Mouse (Mus musculus) heart, embryonic 14.5 days (tissue): ENCODE results near the gene Ube2s. TPM values are rescaled to one million over a fixed set of nuclear protein-coding genes. Genes with fewer than 3 reads are reported as not detected.

Experiments
- polyA plus RNA-seq: library from polyadenylated mRNA; unstranded; fragments of >200 nt; fragmentation: Nextera tagmentation; extraction: Ambion mirVana; gene quantifications from 2 replicates; pipeline ENCODE4 v1.2.1, GENCODE M21; 2014

The Ube2s gene
- polyA plus RNA-seq, 1 experiment from 2014 or later: 408 TPM

Other genes starting within 250 kb of the Ube2s start
- gene Ptprh, start 208.5 kb downstream of the Ube2s start, polyA plus RNA-seq: not detected in 2 replicates
- gene Tmem86b, start 181.2 kb downstream of the Ube2s start, polyA plus RNA-seq: 1.2 and 1.6 TPM in 2 replicates
- 7.1 and 8.1 TPM in 2 replicates for gene Ppp6r1, start 153.6 kb downstream of the Ube2s start, polyA plus RNA-seq
- 65.4 TPM in 2 replicates for gene Hspbp1, start 127.5 kb downstream of the Ube2s start, polyA plus RNA-seq
- gene Brsk1, start 122.0 kb downstream of the Ube2s start, polyA plus RNA-seq: 1.3 and 1.4 TPM in 2 replicates
- 0.08 TPM in 1 of 2 replicates, not detected in the other for gene Tmem150b, start 87.3 kb downstream of the Ube2s start, polyA plus RNA-seq
- 47.5 and 47.6 TPM in 2 replicates for gene Kmt5c, start 72.5 kb downstream of the Ube2s start, polyA plus RNA-seq
- gene Cox6b2, start 59.5 kb downstream of the Ube2s start, polyA plus RNA-seq: 30.4 and 30.6 TPM in 2 replicates
- gene Fam71e2, start 41.3 kb downstream of the Ube2s start, polyA plus RNA-seq: not detected in 2 replicates
- gene Il11, start 29.7 kb downstream of the Ube2s start, polyA plus RNA-seq: not detected in 2 replicates
- not detected in 2 replicates for gene Tmem190, start 29.7 kb downstream of the Ube2s start, polyA plus RNA-seq
- 3.0 and 3.7 TPM in 2 replicates for gene Tmem238, start 22.9 kb downstream of the Ube2s start, polyA plus RNA-seq
- gene Rpl28, start 19.7 kb downstream of the Ube2s start, polyA plus RNA-seq: 179 and 188 TPM in 2 replicates
- gene Shisa7, start 32.1 kb upstream of the Ube2s start, polyA plus RNA-seq: 0.05 TPM in 1 of 2 replicates, not detected in the other
- gene Isoc2b, start 57.7 kb upstream of the Ube2s start, polyA plus RNA-seq: 4.2 and 4.3 TPM in 2 replicates
- gene Isoc2a, start 64.6 kb upstream of the Ube2s start, polyA plus RNA-seq: 1.1 and 1.5 TPM in 2 replicates
- 0.20 TPM in 1 of 2 replicates, not detected in the other for gene Gm36210, start 93.9 kb upstream of the Ube2s start, polyA plus RNA-seq
- gene Zfp628, start 102.6 kb upstream of the Ube2s start, polyA plus RNA-seq: 2.1 and 3.1 TPM in 2 replicates
- gene Nat14, start 109.4 kb upstream of the Ube2s start, polyA plus RNA-seq: 4.4 and 5.1 TPM in 2 replicates
- gene Ssc5d, start 113.2 kb upstream of the Ube2s start, polyA plus RNA-seq: 1.4 and 1.9 TPM in 2 replicates
- gene Sbk2, start 151.8 kb upstream of the Ube2s start, polyA plus RNA-seq: 6.8 and 8.1 TPM in 2 replicates
- 0.42 and 0.80 TPM in 2 replicates for gene Sbk3, start 158.6 kb upstream of the Ube2s start, polyA plus RNA-seq
- gene Zfp579, start 183.6 kb upstream of the Ube2s start, polyA plus RNA-seq: 29.8 and 33.5 TPM in 2 replicates
- gene Zfp524, start 201.8 kb upstream of the Ube2s start, polyA plus RNA-seq: 12.6 and 13.6 TPM in 2 replicates
- gene Fiz1, start 202.1 kb upstream of the Ube2s start, polyA plus RNA-seq: 23.4 and 23.8 TPM in 2 replicates
- gene Gm44973, start 202.9 kb upstream of the Ube2s start, polyA plus RNA-seq: 0.34 TPM in 1 of 2 replicates, not detected in the other
- 4.4 and 4.9 TPM in 2 replicates for gene Zfp865, start 207.8 kb upstream of the Ube2s start, polyA plus RNA-seq
- gene Ccdc106, start 208.0 kb upstream of the Ube2s start, polyA plus RNA-seq: 0.73 and 1.9 TPM in 2 replicates
- gene 4632433K11Rik, start 221.5 kb upstream of the Ube2s start, polyA plus RNA-seq: not detected in 2 replicates
- gene Zfp784, start 225.9 kb upstream of the Ube2s start, polyA plus RNA-seq: 5.6 TPM in 2 replicates
- 21.9 and 22.0 TPM in 2 replicates for gene Zfp580, start 238.9 kb upstream of the Ube2s start, polyA plus RNA-seq
- gene U2af2, start 249.6 kb upstream of the Ube2s start, polyA plus RNA-seq: 46.8 and 66.2 TPM in 2 replicates